Mouse (Mus musculus) forebrain, embryonic 16.5 days (tissue): Measurements from ENCODE around the gene Flnc. TPM values are rescaled to one million over a fixed set of nuclear protein-coding genes. Genes with fewer than 3 reads are reported as not detected.

ENCODE experiments used
- ATAC-seq: fragments of 200-750 bp; cut with Nextera tagmentation; 2 replicates; pipeline ENCODE4 v1.8.0; 2017; ENCODE audit warnings: mild to moderate bottlenecking, moderate library complexity
- H3K27ac ChIP-seq: fragments of 300-500 bp; sonication (generic); 2 replicates; pipeline ENCODE4 v1.5.1; 2014; ENCODE audit warnings: low read length, control low read depth
- H3K27me3 ChIP-seq: fragments of 300-500 bp; sonication (generic); replicated peaks from 2 replicates; pipeline ENCODE4 v1.6.1; 2014; ENCODE audit warnings: low read length; ENCODE audit not compliant: control insufficient read depth, insufficient read depth
- H3K36me3 ChIP-seq: fragments of 300-500 bp; sonication (generic); 2 replicates; pipeline ENCODE4 v1.6.1; 2014; ENCODE audit not compliant: control insufficient read depth, insufficient read depth
- H3K4me1 ChIP-seq: fragments of 300-500 bp; sonication (generic); replicated peaks from 2 replicates; pipeline ENCODE4 v1.6.1; 2014; ENCODE audit warnings: low read length; ENCODE audit not compliant: control insufficient read depth, insufficient read depth
- H3K4me2 ChIP-seq: fragments of 300-500 bp; sonication (generic); 2 replicates; pipeline ENCODE4 v1.6.1; 2014; ENCODE audit warnings: mild to moderate bottlenecking, low read length, control low read depth
- H3K4me3 ChIP-seq: fragments of 300-500 bp; sonication (generic); replicated peaks from 2 replicates; pipeline ENCODE4 v1.5.1; 2014; ENCODE audit warnings: mild to moderate bottlenecking, low read length, control low read depth
- H3K9ac ChIP-seq: fragments of 300-500 bp; sonication (generic); replicated peaks from 2 replicates; pipeline ENCODE4 v1.6.1; 2014; ENCODE audit warnings: low read depth, low read length, control low read depth
- H3K9me3 ChIP-seq: fragments of 300-500 bp; sonication (generic); 2 replicates; pipeline ENCODE4 v1.6.1; 2016; ENCODE audit warnings: low read length; ENCODE audit not compliant: control insufficient read depth
- WGBS: fragments of 180-500 bp; shearing (Covaris S2); extraction: QIAGEN DNeasy Blood & Tissue Kit; methylation state at CpG from one replicate; pipeline ENCODE4 v1.1.7; 2014; 5-methylcytosine and 5-hydroxymethylcytosine counted together
- polyA plus RNA-seq: library from polyadenylated mRNA; unstranded; fragments of >200 nt; fragmentation: Nextera tagmentation; extraction: Ambion mirVana; gene quantifications from 2 replicates; pipeline ENCODE4 v1.2.1, GENCODE M21; 2015

Gene Flnc
- polyA plus RNA-seq, 1 experiment from 2014 or later, result 2.0 TPM

DNA sequence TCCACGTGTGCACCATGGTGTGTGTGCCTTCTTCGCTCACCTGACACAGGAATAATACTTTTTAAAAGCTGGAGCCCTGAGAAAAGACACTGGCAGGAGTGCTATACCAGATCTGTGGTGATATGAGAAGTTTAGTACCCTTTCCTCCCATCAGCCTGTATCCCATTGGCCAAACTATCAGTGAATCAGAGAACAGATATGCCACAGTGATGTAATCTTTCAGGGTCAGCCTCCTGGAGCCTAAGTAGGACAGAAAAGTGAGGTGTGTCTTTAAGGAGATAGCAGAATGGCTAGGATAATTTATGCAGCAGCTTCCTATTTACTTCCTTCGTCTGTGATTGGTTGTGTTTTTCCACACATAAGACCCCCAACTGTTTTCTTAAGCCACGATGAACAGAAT, 4.9 kb upstream of the Flnc start:
- ATAC-seq, result no peak
- Histone ChIP-seq H3K9ac (no peak overlapping the region), H3K4me3 (no peak overlapping the region), H3K27me3 (peaks cover 6% of the 10 kb centered on the region), H3K4me1 (peaks cover 13% of the 10 kb centered on the region), H3K27ac (no peak overlapping the region), H3K4me2 (no peak overlapping the region), H3K9me3 (no peaks in the 10 kb centered on the region), H3K36me3 (no peaks in the 10 kb centered on the region)
- 55% methylated on average over 4 of the region's 4 CpGs for WGBS

DNA sequence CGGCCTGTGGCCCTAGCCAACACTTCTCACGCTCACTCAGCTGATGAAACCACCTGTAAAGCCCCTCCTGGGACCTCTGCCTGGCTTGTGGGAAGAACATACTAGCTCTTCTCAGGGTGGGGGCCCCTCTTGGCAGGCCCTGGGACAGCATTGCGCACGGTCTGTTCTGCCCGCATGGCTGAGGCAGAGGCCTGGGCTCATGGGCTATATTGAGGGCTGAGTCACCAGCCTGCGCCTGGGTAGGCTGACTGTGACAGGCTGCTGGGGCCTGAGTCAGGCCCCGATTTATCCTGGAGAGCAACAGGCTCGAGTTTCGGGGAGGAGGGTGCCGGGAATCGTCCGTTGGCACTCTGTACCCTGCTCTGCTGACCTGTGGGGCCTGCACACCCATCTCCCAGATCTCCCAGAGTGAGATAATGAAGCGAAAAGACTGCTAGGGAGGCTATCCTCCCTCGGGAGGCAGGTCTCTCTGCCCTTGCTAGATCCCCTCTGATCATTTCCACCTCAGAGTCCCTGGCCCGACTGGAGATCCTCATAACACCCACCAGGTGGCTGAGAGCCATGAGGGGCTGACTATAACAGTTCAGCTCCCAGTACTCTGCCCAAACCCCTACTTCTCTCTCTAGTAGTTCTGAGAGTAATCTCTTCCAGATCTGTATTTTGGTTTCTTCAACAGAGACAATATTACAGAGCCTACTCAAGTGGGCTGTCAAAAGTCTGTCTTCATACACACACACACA, 2.2 kb upstream of the Flnc start:
- ATAC-seq, result no peak
- H3K27ac ChIP-seq, result no peak overlapping the region
- H3K27me3 ChIP-seq, result peaks cover 18% of the 10 kb centered on the region
- no peak overlapping the region for H3K9ac ChIP-seq
- no peak overlapping the region for H3K4me3 ChIP-seq
- no peaks in the 10 kb centered on the region for H3K36me3 ChIP-seq
- H3K4me1 ChIP-seq, result peaks cover 27% of the 10 kb centered on the region
- no peaks in the 10 kb centered on the region for H3K9me3 ChIP-seq
- WGBS, result 49% methylated on average over 15 of the region's 15 CpGs
- H3K4me2 ChIP-seq, result no peak overlapping the region

DNA sequence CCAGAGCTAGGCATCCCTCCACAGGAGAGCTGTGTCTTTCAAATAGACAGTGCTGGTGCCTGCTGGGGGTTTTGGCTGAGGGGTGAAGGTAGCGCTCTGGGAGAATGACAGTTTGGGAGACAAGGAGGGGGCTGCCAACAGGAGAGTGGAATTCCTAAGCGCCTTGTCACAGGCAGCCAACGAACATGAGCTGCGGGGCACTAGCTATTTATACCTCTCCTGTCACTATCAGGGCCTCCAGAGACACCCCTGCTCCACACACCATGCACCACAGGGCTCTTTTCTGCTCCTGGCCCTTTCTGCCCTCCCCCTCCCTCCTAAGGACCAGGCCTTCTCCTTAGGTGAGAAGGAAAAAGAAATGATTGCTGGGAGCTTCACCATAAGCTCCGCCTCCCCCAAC, 1.6 kb upstream of the Flnc start:
- peaks cover 34% of the 10 kb centered on the region for H3K4me1 ChIP-seq
- H3K27me3 ChIP-seq, result peaks cover 18% of the 10 kb centered on the region
- no peak overlapping the region for H3K27ac ChIP-seq
- no peak for ATAC-seq
- H3K4me2 ChIP-seq, result no peak overlapping the region
- no peaks in the 10 kb centered on the region for H3K36me3 ChIP-seq
- H3K9ac ChIP-seq, result no peak overlapping the region
- H3K4me3 ChIP-seq, result no peak overlapping the region
- H3K9me3 ChIP-seq, result no peaks in the 10 kb centered on the region
- 12% methylated on average over 5 of the region's 5 CpGs for WGBS

DNA sequence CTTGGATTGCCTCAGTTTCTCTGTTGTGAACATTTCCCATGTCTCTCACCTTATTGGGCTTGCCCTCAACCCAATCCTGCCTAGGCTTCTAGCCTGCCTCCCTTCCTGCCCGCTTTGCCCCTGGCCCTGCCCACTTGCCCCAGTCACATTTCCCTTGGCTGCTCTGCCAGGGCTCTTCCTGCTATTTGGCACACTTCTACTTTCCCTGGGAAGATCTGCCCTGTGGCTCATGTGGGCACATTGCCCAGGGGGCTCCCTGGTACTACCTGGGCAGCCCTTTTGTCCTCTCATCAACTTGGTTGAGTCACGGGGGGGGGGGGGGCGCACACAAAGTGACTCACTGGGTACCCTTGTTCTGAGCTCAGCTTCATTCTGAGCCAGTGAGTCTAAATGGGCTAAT, 900 bp upstream of the Flnc start:
- no peaks in the 10 kb centered on the region for H3K9me3 ChIP-seq
- H3K4me1 ChIP-seq, result peaks cover 37% of the 10 kb centered on the region
- H3K9ac ChIP-seq, result no peak overlapping the region
- 28% methylated on average over 3 of the region's 3 CpGs for WGBS
- no peak overlapping the region for H3K4me2 ChIP-seq
- no peaks in the 10 kb centered on the region for H3K36me3 ChIP-seq
- ATAC-seq, result no peak
- no peak overlapping the region for H3K27ac ChIP-seq
- H3K27me3 ChIP-seq, result peaks cover 18% of the 10 kb centered on the region
- H3K4me3 ChIP-seq, result no peak overlapping the region

DNA sequence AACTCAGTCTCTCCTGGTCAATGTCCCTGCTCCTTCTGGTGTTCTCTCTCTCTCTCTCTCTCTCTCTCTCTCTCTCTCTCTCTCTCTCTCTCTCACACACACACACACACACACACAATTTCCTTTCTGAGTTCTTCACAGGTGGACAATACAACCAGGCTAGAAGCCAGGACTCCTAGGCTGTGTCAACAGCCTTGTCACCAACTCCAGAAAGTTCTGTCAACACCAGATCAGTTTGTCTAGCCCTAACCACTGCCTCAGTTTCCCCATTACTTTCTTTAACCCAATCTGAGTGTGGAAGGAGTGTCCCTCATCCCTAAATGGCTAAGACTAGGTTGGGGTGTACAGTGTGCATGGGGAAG, 399 bp upstream of the Flnc start:
- no peak for ATAC-seq
- H3K27me3 ChIP-seq, result peaks cover 18% of the 10 kb centered on the region
- H3K9ac ChIP-seq, result peak overlapping the region; percentile 50; the same call in 1 of the 2 replicates

DNA sequence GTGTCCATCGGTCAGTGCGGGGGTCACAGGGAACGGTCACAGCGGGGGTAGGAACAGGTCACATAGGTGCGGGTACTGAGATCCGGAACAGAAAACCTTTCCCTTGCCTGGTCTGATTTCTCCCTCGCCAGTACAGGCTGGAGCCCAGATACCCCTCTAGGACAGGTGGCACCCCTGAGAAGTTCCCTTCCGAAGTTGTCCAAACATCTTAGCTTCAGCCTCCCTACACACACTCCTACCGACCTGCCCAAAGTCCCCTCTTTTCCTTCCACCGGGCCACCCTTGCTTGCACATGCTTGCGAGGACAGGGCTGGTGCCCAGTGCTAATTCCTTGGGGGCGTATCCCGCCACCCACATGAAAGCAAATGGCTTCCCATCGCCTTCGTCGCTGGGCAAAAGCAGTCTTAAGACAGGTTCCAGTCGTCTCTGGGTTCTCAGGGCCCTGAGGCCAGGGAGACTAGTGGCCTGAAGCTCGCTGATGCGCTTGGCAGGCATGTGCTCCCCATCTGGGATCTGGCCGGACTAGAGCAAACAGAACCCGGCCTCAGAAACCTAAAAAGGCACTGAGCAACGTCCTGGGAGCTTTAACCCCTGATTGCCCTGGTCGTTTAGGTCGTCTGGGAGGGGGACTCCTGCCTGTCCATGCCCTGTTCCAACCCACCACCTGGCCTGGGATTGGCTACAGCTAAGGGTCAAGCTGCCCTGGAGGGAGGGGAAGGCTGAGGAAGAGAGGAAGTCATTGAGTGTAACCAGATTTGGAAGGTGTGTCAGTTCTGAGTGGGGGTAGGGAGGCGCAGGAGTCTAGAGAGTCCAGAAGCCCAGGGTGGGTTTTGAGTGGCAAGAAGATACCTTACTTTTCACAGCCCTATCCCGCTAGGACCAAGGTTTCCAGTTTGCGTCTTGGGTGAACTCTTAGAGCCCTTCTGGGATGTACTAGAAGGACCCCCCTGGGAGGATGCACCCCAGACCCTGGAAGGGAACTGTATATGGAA, 1.0 kb downstream of the Flnc start:
- Histone ChIP-seq H3K36me3 (no peaks in the 10 kb centered on the region), H3K9ac (no peak overlapping the region), H3K4me1 (peaks cover 37% of the 10 kb centered on the region), H3K4me2 (peak overlapping the region; percentile 87), H3K27ac (no peak overlapping the region), H3K27me3 (peaks cover 18% of the 10 kb centered on the region), H3K9me3 (no peaks in the 10 kb centered on the region), H3K4me3 (peak overlapping the region; percentile 47)
- WGBS, result 14% methylated on average over 27 of the region's 27 CpGs
- ATAC-seq, result no peak

More for the DNA sequence above, 399 bp upstream of the Flnc start:
- no peaks in the 10 kb centered on the region for H3K9me3 ChIP-seq
- H3K4me2 ChIP-seq, result peak overlapping the region; percentile 87
- H3K36me3 ChIP-seq, result no peaks in the 10 kb centered on the region
- peaks cover 37% of the 10 kb centered on the region for H3K4me1 ChIP-seq
- H3K4me3 ChIP-seq, result peak overlapping the region; percentile 47
- H3K27ac ChIP-seq, result no peak overlapping the region

DNA sequence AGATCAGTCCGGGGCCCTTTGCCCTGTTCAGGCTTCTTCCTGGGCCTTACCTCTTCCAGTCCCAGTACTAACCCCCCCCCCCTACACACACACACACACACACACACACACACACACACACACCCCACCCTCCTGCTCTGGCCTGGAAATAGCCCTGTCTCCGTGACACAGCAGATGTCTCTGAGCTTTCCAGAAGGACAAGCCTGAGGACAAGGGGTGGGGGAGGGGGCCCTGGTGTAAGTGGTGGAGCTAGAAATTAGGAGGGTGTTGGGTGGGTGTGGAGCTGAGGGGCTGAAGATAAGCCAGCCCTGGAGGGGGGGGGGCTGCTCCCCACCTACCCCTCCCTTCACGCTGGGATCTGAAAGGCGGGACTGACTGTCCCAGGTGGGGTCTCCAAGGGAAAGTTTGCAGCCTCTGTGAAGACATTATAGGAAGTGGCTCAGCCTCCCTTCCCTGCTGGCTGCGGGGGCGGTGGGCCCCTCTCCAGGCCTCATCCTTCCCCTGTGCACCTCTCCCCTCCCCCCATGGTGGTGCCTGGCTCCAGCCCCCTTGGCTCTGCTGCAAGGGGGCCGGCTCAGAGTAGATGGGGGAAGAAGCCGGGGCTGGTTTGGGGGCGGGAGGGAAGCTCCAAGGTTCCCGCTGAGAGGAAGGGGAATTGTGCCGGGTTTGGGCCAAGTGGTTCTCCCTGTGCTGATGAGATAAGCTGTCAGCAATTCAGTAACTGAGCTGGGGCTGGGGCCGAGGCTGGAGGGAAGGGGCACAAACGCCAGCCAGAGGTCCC, 2.0 kb downstream of the Flnc start:
- no peak; the same call in 1 of the 2 replicates for ATAC-seq
- H3K9ac ChIP-seq, result no peak overlapping the region
- H3K4me2 ChIP-seq, result peak overlapping the region; percentile 20; the same call in 1 of the 2 replicates
- no peaks in the 10 kb centered on the region for H3K9me3 ChIP-seq
- peaks cover 18% of the 10 kb centered on the region for H3K27me3 ChIP-seq
- no peak overlapping the region for H3K4me3 ChIP-seq
- 6% methylated on average over 10 of the region's 13 CpGs for WGBS
- H3K27ac ChIP-seq, result no peak overlapping the region
- H3K36me3 ChIP-seq, result no peaks in the 10 kb centered on the region
- peaks cover 37% of the 10 kb centered on the region for H3K4me1 ChIP-seq

DNA sequence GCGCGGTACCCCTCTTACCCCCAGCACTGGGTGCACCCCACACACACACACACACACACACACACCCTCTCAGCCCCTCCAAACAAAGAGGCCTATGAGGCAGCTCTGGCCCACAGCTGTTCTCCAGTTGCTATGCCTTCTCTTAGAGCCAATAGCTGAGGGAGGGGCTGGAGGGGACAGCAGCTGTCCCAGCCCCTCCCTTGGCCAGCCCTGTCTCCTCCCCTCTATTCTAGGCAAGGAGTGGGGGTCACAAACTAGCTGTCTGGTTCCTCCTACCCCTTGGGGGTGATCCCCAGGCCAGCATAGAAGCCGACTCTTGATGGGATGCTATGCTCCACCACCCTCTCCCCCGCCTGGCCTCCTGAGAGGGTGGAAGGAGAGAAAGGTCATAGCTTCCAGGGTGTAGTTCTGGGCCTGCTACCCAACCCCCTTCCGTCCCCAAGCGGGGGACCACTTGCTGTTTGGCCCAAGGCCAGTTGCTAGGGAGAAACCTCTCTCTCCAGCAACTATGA, 2.9 kb downstream of the Flnc start:
- Histone ChIP-seq H3K27ac (no peak overlapping the region), H3K4me1 (peaks cover 37% of the 10 kb centered on the region), H3K9ac (no peak overlapping the region), H3K27me3 (peaks cover 18% of the 10 kb centered on the region), H3K36me3 (no peaks in the 10 kb centered on the region), H3K9me3 (no peaks in the 10 kb centered on the region), H3K4me3 (no peak overlapping the region), H3K4me2 (peak overlapping the region; percentile 24; the same call in 1 of the 2 replicates)
- ATAC-seq, result peak; percentile 27
- WGBS, result 15% methylated on average over 6 of the region's 6 CpGs
